Mouse (Mus musculus): ENCODE results near the gene Ctnna3. TPM values are rescaled to one million over a fixed set of nuclear protein-coding genes. Genes with fewer than 3 reads are reported as not detected.

The Ctnna3 gene
- polyA plus RNA-seq, 1 experiment from 2014 or later = not detected

GRCm38 (mm10) chr10:64089680-64090460 is 660.0 kb downstream of the Ctnna3 start, which contains the start of gene Lrrtm3:
Gene Lrrtm3, minus strand, starts transcription at chr10:64090277.
- Histone ChIP-seq H3K27me3 (ENCODE audit: control insufficient read depth, insufficient read depth, low read length) (peaks cover 11% of the 10 kb centered on the region), H3K36me3 (ENCODE audit: control insufficient read depth, insufficient read depth, low read length) (no peaks in the 10 kb centered on the region), H3K4me2 (ENCODE audit: low read depth, low read length, severe bottlenecking) (peak within 1 kb of the TSS; percentile 64), H3K9me3 (ENCODE audit: control insufficient read depth, low read length) (no peaks in the 10 kb centered on the region), H3K27ac (ENCODE audit: low read depth, low read length) (no peak within 1 kb of the TSS), H3K4me3 (ENCODE audit: low read depth, low read length) (peak within 1 kb of the TSS; percentile 30), H3K9ac (ENCODE audit: low read length) (no peak within 1 kb of the TSS; the same call in 1 of the 2 replicates), H3K4me1 (replicated peaks; ENCODE audit: control insufficient read depth, insufficient read depth, low read length) (peaks cover 8% of the 10 kb centered on the region; the same call in 1 of the 2 replicates)
- ATAC-seq (replicated peaks; ENCODE audit: low FRiP score) (peak; percentile 91), DNase-seq (ENCODE audit: low spot score) (peak; percentile 81)
- WGBS = under 1% methylated on average over 22 of the region's 22 CpGs

- ATAC-seq (replicated peaks; ENCODE audit: low FRiP score) (no peak), DNase-seq (ENCODE audit: low spot score) (no peak)
- Histone ChIP-seq H3K27me3 (ENCODE audit: control insufficient read depth, insufficient read depth, low read length) (no peaks in the 10 kb centered on the region), H3K9ac (ENCODE audit: low read length) (no peak overlapping the region), H3K4me2 (ENCODE audit: low read depth, low read length, severe bottlenecking) (no peak overlapping the region), H3K36me3 (ENCODE audit: control insufficient read depth, insufficient read depth, low read length) (no peaks in the 10 kb centered on the region), H3K4me3 (ENCODE audit: low read depth, low read length) (no peak overlapping the region), H3K4me1 (replicated peaks; ENCODE audit: control insufficient read depth, insufficient read depth, low read length) (no peaks in the 10 kb centered on the region), H3K27ac (ENCODE audit: low read depth, low read length) (no peak overlapping the region), H3K9me3 (ENCODE audit: control insufficient read depth, low read length) (no peaks in the 10 kb centered on the region)
- 94% methylated on average over 1 of the region's 1 CpGs for WGBS
These were observed 666.6 kb downstream of the Ctnna3 start for GRCm38 (mm10) chr10:64096532-64096931.

DNA sequence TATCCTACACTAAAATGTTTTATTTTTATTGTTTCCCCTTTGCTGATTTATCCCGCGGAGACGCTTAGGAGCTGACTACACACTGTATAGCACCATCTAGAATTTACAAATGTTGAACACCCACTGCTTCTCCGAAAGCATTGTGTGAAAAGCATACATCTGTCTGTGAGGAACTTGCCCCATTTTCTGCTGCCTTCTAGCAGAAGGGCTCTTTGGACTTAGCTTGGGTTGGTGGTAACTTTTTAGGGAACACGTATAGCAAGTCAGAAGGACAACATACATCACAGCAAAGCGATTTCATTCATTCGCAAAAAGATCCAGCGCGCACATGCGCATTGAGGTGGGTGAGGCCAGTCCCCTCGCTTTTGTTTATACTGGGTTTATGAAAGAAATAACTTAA is 685.3 kb downstream of the Ctnna3 start:
- no peak for ATAC-seq (replicated peaks; ENCODE audit: low FRiP score)
- no peak overlapping the region for H3K9ac ChIP-seq (ENCODE audit: low read length)
- no peak overlapping the region for H3K27ac ChIP-seq (ENCODE audit: low read depth, low read length)
- H3K4me1 ChIP-seq (replicated peaks; ENCODE audit: control insufficient read depth, insufficient read depth, low read length) = no peaks in the 10 kb centered on the region
- no peak overlapping the region for H3K4me2 ChIP-seq (ENCODE audit: low read depth, low read length, severe bottlenecking)
- H3K36me3 ChIP-seq (ENCODE audit: control insufficient read depth, insufficient read depth, low read length) = no peaks in the 10 kb centered on the region
- H3K4me3 ChIP-seq (ENCODE audit: low read depth, low read length) = no peak overlapping the region
- DNase-seq (ENCODE audit: low spot score) = no peak
- no peaks in the 10 kb centered on the region for H3K9me3 ChIP-seq (ENCODE audit: control insufficient read depth, low read length)
- WGBS = 95% methylated on average over 11 of the region's 11 CpGs
- no peaks in the 10 kb centered on the region for H3K27me3 ChIP-seq (ENCODE audit: control insufficient read depth, insufficient read depth, low read length)

GRCm38 (mm10) chr10:64118833-64119232 is 688.9 kb downstream of the Ctnna3 start:
- no peak for DNase-seq (ENCODE audit: low spot score)
- Histone ChIP-seq H3K4me3 (ENCODE audit: low read depth, low read length) (no peak overlapping the region), H3K4me2 (ENCODE audit: low read depth, low read length, severe bottlenecking) (no peak overlapping the region), H3K4me1 (replicated peaks; ENCODE audit: control insufficient read depth, insufficient read depth, low read length) (no peaks in the 10 kb centered on the region), H3K9ac (ENCODE audit: low read length) (no peak overlapping the region), H3K27me3 (ENCODE audit: control insufficient read depth, insufficient read depth, low read length) (no peaks in the 10 kb centered on the region), H3K9me3 (ENCODE audit: control insufficient read depth, low read length) (no peaks in the 10 kb centered on the region), H3K27ac (ENCODE audit: low read depth, low read length) (no peak overlapping the region), H3K36me3 (ENCODE audit: control insufficient read depth, insufficient read depth, low read length) (no peaks in the 10 kb centered on the region)
- WGBS = 85% methylated on average over 3 of the region's 3 CpGs
- no peak for ATAC-seq (replicated peaks; ENCODE audit: low FRiP score)

GRCm38 (mm10) chr10:64130397-64131150 is 700.7 kb downstream of the Ctnna3 start:
- ATAC-seq (replicated peaks; ENCODE audit: low FRiP score) (peak; percentile 65), DNase-seq (ENCODE audit: low spot score) (no peak)
- no peak overlapping the region for H3K4me2 ChIP-seq (ENCODE audit: low read depth, low read length, severe bottlenecking)
- H3K27me3 ChIP-seq (ENCODE audit: control insufficient read depth, insufficient read depth, low read length) = no peaks in the 10 kb centered on the region
- no peaks in the 10 kb centered on the region for H3K36me3 ChIP-seq (ENCODE audit: control insufficient read depth, insufficient read depth, low read length)
- H3K9me3 ChIP-seq (ENCODE audit: control insufficient read depth, low read length) = no peaks in the 10 kb centered on the region
- no peak overlapping the region for H3K9ac ChIP-seq (ENCODE audit: low read length)
- H3K4me3 ChIP-seq (ENCODE audit: low read depth, low read length) = no peak overlapping the region
- no peaks in the 10 kb centered on the region for H3K4me1 ChIP-seq (replicated peaks; ENCODE audit: control insufficient read depth, insufficient read depth, low read length)
- WGBS = 74% methylated on average over 15 of the region's 15 CpGs
- no peak overlapping the region for H3K27ac ChIP-seq (ENCODE audit: low read depth, low read length)

- Histone ChIP-seq H3K4me2 (ENCODE audit: low read depth, low read length, severe bottlenecking) (no peak overlapping the region), H3K27ac (ENCODE audit: low read depth, low read length) (no peak overlapping the region), H3K4me1 (replicated peaks; ENCODE audit: control insufficient read depth, insufficient read depth, low read length) (no peaks in the 10 kb centered on the region), H3K9ac (ENCODE audit: low read length) (no peak overlapping the region), H3K27me3 (ENCODE audit: control insufficient read depth, insufficient read depth, low read length) (no peaks in the 10 kb centered on the region), H3K4me3 (ENCODE audit: low read depth, low read length) (no peak overlapping the region), H3K36me3 (ENCODE audit: control insufficient read depth, insufficient read depth, low read length) (no peaks in the 10 kb centered on the region), H3K9me3 (ENCODE audit: control insufficient read depth, low read length) (no peaks in the 10 kb centered on the region)
- DNase-seq (ENCODE audit: low spot score) = no peak
- no peak for ATAC-seq (replicated peaks; ENCODE audit: low FRiP score)
- 78% methylated on average over 3 of the region's 3 CpGs for WGBS
These were observed 703.6 kb downstream of the Ctnna3 start for GRCm38 (mm10) chr10:64133461-64133860.

GRCm38 (mm10) chr10:64135481-64135880 is 705.6 kb downstream of the Ctnna3 start:
- ATAC-seq (replicated peaks; ENCODE audit: low FRiP score) (no peak), DNase-seq (ENCODE audit: low spot score) (no peak)
- H3K4me1 ChIP-seq (replicated peaks; ENCODE audit: control insufficient read depth, insufficient read depth, low read length) = no peaks in the 10 kb centered on the region
- H3K36me3 ChIP-seq (ENCODE audit: control insufficient read depth, insufficient read depth, low read length) = no peaks in the 10 kb centered on the region
- 24% methylated on average over 7 of the region's 7 CpGs for whole genome bisulfite sequencing
- H3K9me3 ChIP-seq (ENCODE audit: control insufficient read depth, low read length) = no peaks in the 10 kb centered on the region
- no peaks in the 10 kb centered on the region for H3K27me3 ChIP-seq (ENCODE audit: control insufficient read depth, insufficient read depth, low read length)
- no peak overlapping the region for H3K4me3 ChIP-seq (ENCODE audit: low read depth, low read length)
- H3K4me2 ChIP-seq (ENCODE audit: low read depth, low read length, severe bottlenecking) = no peak overlapping the region
- H3K9ac ChIP-seq (ENCODE audit: low read length) = no peak overlapping the region; the same call in 1 of the 2 replicates
- no peak overlapping the region for H3K27ac ChIP-seq (ENCODE audit: low read depth, low read length)

GRCm38 (mm10) chr10:64146511-64146910 is 716.6 kb downstream of the Ctnna3 start:
- H3K27ac ChIP-seq (ENCODE audit: low read depth, low read length) = no peak overlapping the region
- H3K4me1 ChIP-seq (replicated peaks; ENCODE audit: control insufficient read depth, insufficient read depth, low read length) = no peaks in the 10 kb centered on the region
- no peaks in the 10 kb centered on the region for H3K9me3 ChIP-seq (ENCODE audit: control insufficient read depth, low read length)
- H3K27me3 ChIP-seq (ENCODE audit: control insufficient read depth, insufficient read depth, low read length) = no peaks in the 10 kb centered on the region
- WGBS = 86% methylated on average over 3 of the region's 3 CpGs
- H3K36me3 ChIP-seq (ENCODE audit: control insufficient read depth, insufficient read depth, low read length) = no peaks in the 10 kb centered on the region
- DNase-seq (ENCODE audit: low spot score) (no peak), ATAC-seq (replicated peaks; ENCODE audit: low FRiP score) (no peak)
- no peak overlapping the region for H3K9ac ChIP-seq (ENCODE audit: low read length)
- H3K4me3 ChIP-seq (ENCODE audit: low read depth, low read length) = no peak overlapping the region
- no peak overlapping the region for H3K4me2 ChIP-seq (ENCODE audit: low read depth, low read length, severe bottlenecking)

All from forebrain, embryonic 11.5 days (tissue).